Mouse (Mus musculus): ENCODE data around the gene Cxcl5. TPM values are rescaled to one million over a fixed set of nuclear protein-coding genes. Genes with fewer than 3 reads are reported as not detected.
A peak's percentile ranks its signal among the peaks of the same experiment; 100 is the strongest.

Cxcl5 gene
- polyA plus RNA-seq (2014; fragmentation: Nextera tagmentation; extraction: Ambion mirVana), result 0.34 TPM in 2 replicates

GRCm38 (mm10) chr5:90759077-90760065 is at the start of gene Cxcl5:
TSS of gene Cxcl5 (plus strand) at chr5:90759360.
- Histone ChIP-seq H3K36me3 (ENCODE audit: control insufficient read depth, insufficient read depth, low read length) (no peaks in the 10 kb centered on the region), H3K4me1 (replicated peaks; ENCODE audit: control insufficient read depth, insufficient read depth, low read length) (peaks cover 20% of the 10 kb centered on the region), H3K4me3 (ENCODE audit: low read depth, low read length) (peak within 1 kb of the TSS; percentile 37), H3K27me3 (replicated peaks; ENCODE audit: control insufficient read depth, insufficient read depth, low read length) (peaks cover 9% of the 10 kb centered on the region), H3K9me3 (ENCODE audit: control insufficient read depth, low read length) (no peaks in the 10 kb centered on the region), H3K4me2 (ENCODE audit: low read length) (peak within 1 kb of the TSS; percentile 77), H3K9ac (ENCODE audit: low read length) (peak within 1 kb of the TSS; percentile 27; the same call in 1 of the 2 replicates), H3K27ac (ENCODE audit: low read depth) (no peak within 1 kb of the TSS)
- 4% methylated on average over 32 of the region's 32 CpGs for WGBS
- ATAC-seq (replicated peaks; ENCODE audit: low FRiP score, low TSS enrichment, low read depth) (no peak), DNase-seq (ENCODE audit: low spot score) (peak; percentile 59)

- Histone ChIP-seq H3K27me3 (replicated peaks; ENCODE audit: control insufficient read depth, insufficient read depth, low read length) (no peaks in the 10 kb centered on the region), H3K4me1 (replicated peaks; ENCODE audit: control insufficient read depth, insufficient read depth, low read length) (no peaks in the 10 kb centered on the region), H3K9me3 (ENCODE audit: control insufficient read depth, low read length) (no peaks in the 10 kb centered on the region), H3K4me2 (ENCODE audit: low read length) (no peak overlapping the region), H3K4me3 (ENCODE audit: low read depth, low read length) (no peak overlapping the region), H3K36me3 (ENCODE audit: control insufficient read depth, insufficient read depth, low read length) (no peaks in the 10 kb centered on the region), H3K27ac (ENCODE audit: low read depth) (no peak overlapping the region), H3K9ac (ENCODE audit: low read length) (no peak overlapping the region)
- no peak for ATAC-seq (replicated peaks; ENCODE audit: low FRiP score, low TSS enrichment, low read depth)
- 81% methylated on average over 2 of the region's 2 CpGs for WGBS
- no peak for DNase-seq (ENCODE audit: low spot score)
Measured at GRCm38 (mm10) chr5:90711409-90711808, 47.8 kb upstream of the Cxcl5 start.

- Histone ChIP-seq H3K27ac (ENCODE audit: low read depth) (no peak overlapping the region), H3K9ac (ENCODE audit: low read length) (no peak overlapping the region), H3K4me1 (replicated peaks; ENCODE audit: control insufficient read depth, insufficient read depth, low read length) (no peaks in the 10 kb centered on the region), H3K4me3 (ENCODE audit: low read depth, low read length) (no peak overlapping the region), H3K9me3 (ENCODE audit: control insufficient read depth, low read length) (no peaks in the 10 kb centered on the region), H3K36me3 (ENCODE audit: control insufficient read depth, insufficient read depth, low read length) (no peaks in the 10 kb centered on the region), H3K4me2 (ENCODE audit: low read length) (no peak overlapping the region), H3K27me3 (replicated peaks; ENCODE audit: control insufficient read depth, insufficient read depth, low read length) (no peaks in the 10 kb centered on the region)
- 85% methylated on average over 1 of the region's 1 CpGs for WGBS
- DNase-seq (ENCODE audit: low spot score) (no peak), ATAC-seq (replicated peaks; ENCODE audit: low FRiP score, low TSS enrichment, low read depth) (no peak)
Measured at GRCm38 (mm10) chr5:90717937-90718336, 41.2 kb upstream of the Cxcl5 start.

- DNase-seq (ENCODE audit: low spot score) (no peak), ATAC-seq (replicated peaks; ENCODE audit: low FRiP score, low TSS enrichment, low read depth) (no peak)
- no peaks in the 10 kb centered on the region for H3K36me3 ChIP-seq (ENCODE audit: control insufficient read depth, insufficient read depth, low read length)
- peaks cover 4% of the 10 kb centered on the region; the same call in 1 of the 2 replicates for H3K4me1 ChIP-seq (replicated peaks; ENCODE audit: control insufficient read depth, insufficient read depth, low read length)
- no peaks in the 10 kb centered on the region for H3K27me3 ChIP-seq (replicated peaks; ENCODE audit: control insufficient read depth, insufficient read depth, low read length)
- no peak overlapping the region for H3K27ac ChIP-seq (ENCODE audit: low read depth)
- no peak overlapping the region for H3K4me2 ChIP-seq (ENCODE audit: low read length)
- 95% methylated on average over 3 of the region's 3 CpGs for WGBS
- H3K4me3 ChIP-seq (ENCODE audit: low read depth, low read length), result no peak overlapping the region
- no peaks in the 10 kb centered on the region for H3K9me3 ChIP-seq (ENCODE audit: control insufficient read depth, low read length)
- H3K9ac ChIP-seq (ENCODE audit: low read length), result no peak overlapping the region
Measured at GRCm38 (mm10) chr5:90722656-90723055, 36.5 kb upstream of the Cxcl5 start.

- Histone ChIP-seq H3K4me2 (ENCODE audit: low read length) (no peak overlapping the region), H3K27me3 (replicated peaks; ENCODE audit: control insufficient read depth, insufficient read depth, low read length) (no peaks in the 10 kb centered on the region), H3K36me3 (ENCODE audit: control insufficient read depth, insufficient read depth, low read length) (no peaks in the 10 kb centered on the region), H3K4me1 (replicated peaks; ENCODE audit: control insufficient read depth, insufficient read depth, low read length) (peaks cover 4% of the 10 kb centered on the region; the same call in 1 of the 2 replicates), H3K27ac (ENCODE audit: low read depth) (no peak overlapping the region), H3K9me3 (ENCODE audit: control insufficient read depth, low read length) (no peaks in the 10 kb centered on the region), H3K4me3 (ENCODE audit: low read depth, low read length) (no peak overlapping the region), H3K9ac (ENCODE audit: low read length) (no peak overlapping the region)
- 36% methylated on average over 3 of the region's 3 CpGs for WGBS
- ATAC-seq (replicated peaks; ENCODE audit: low FRiP score, low TSS enrichment, low read depth) (no peak), DNase-seq (ENCODE audit: low spot score) (no peak)
Measured at GRCm38 (mm10) chr5:90728254-90728653, 30.9 kb upstream of the Cxcl5 start.

GRCm38 (mm10) chr5:90731480-90731879 is 27.7 kb upstream of the Cxcl5 start:
- Histone ChIP-seq H3K9ac (ENCODE audit: low read length) (no peak overlapping the region), H3K36me3 (ENCODE audit: control insufficient read depth, insufficient read depth, low read length) (no peaks in the 10 kb centered on the region), H3K27me3 (replicated peaks; ENCODE audit: control insufficient read depth, insufficient read depth, low read length) (no peaks in the 10 kb centered on the region), H3K27ac (ENCODE audit: low read depth) (no peak overlapping the region), H3K4me3 (ENCODE audit: low read depth, low read length) (no peak overlapping the region), H3K4me1 (replicated peaks; ENCODE audit: control insufficient read depth, insufficient read depth, low read length) (no peaks in the 10 kb centered on the region), H3K4me2 (ENCODE audit: low read length) (no peak overlapping the region), H3K9me3 (ENCODE audit: control insufficient read depth, low read length) (no peaks in the 10 kb centered on the region)
- no peak for ATAC-seq (replicated peaks; ENCODE audit: low FRiP score, low TSS enrichment, low read depth)
- DNase-seq (ENCODE audit: low spot score), result no peak
- WGBS, result 69% methylated on average over 4 of the region's 4 CpGs

- no peaks in the 10 kb centered on the region for H3K27me3 ChIP-seq (replicated peaks; ENCODE audit: control insufficient read depth, insufficient read depth, low read length)
- H3K36me3 ChIP-seq (ENCODE audit: control insufficient read depth, insufficient read depth, low read length), result no peaks in the 10 kb centered on the region
- no peaks in the 10 kb centered on the region for H3K4me1 ChIP-seq (replicated peaks; ENCODE audit: control insufficient read depth, insufficient read depth, low read length)
- ATAC-seq (replicated peaks; ENCODE audit: low FRiP score, low TSS enrichment, low read depth), result no peak
- no peaks in the 10 kb centered on the region for H3K9me3 ChIP-seq (ENCODE audit: control insufficient read depth, low read length)
- no peak overlapping the region for H3K4me3 ChIP-seq (ENCODE audit: low read depth, low read length)
- no peak overlapping the region for H3K27ac ChIP-seq (ENCODE audit: low read depth)
- H3K4me2 ChIP-seq (ENCODE audit: low read length), result no peak overlapping the region
- no peak for DNase-seq (ENCODE audit: low spot score)
- 71% methylated on average over 4 of the region's 4 CpGs for WGBS
- no peak overlapping the region for H3K9ac ChIP-seq (ENCODE audit: low read length)
Measured at GRCm38 (mm10) chr5:90742029-90742428, 17.1 kb upstream of the Cxcl5 start.

GRCm38 (mm10) chr5:90753934-90754333 is 5.2 kb upstream of the Cxcl5 start:
- DNase-seq (ENCODE audit: low spot score) (no peak), ATAC-seq (replicated peaks; ENCODE audit: low FRiP score, low TSS enrichment, low read depth) (no peak)
- no peak overlapping the region for H3K27ac ChIP-seq (ENCODE audit: low read depth)
- no peaks in the 10 kb centered on the region for H3K9me3 ChIP-seq (ENCODE audit: control insufficient read depth, low read length)
- H3K9ac ChIP-seq (ENCODE audit: low read length), result no peak overlapping the region
- no peak overlapping the region for H3K4me2 ChIP-seq (ENCODE audit: low read length)
- H3K4me1 ChIP-seq (replicated peaks; ENCODE audit: control insufficient read depth, insufficient read depth, low read length), result peaks cover 14% of the 10 kb centered on the region
- no peaks in the 10 kb centered on the region for H3K36me3 ChIP-seq (ENCODE audit: control insufficient read depth, insufficient read depth, low read length)
- 0 out of 2 replicates have a peak, but pooled peaks cover under 1% of the 10 kb centered on the region for H3K27me3 ChIP-seq (replicated peaks; ENCODE audit: control insufficient read depth, insufficient read depth, low read length)
- WGBS, result 96% methylated on average over 1 of the region's 1 CpGs
- no peak overlapping the region for H3K4me3 ChIP-seq (ENCODE audit: low read depth, low read length)

All from intestine, embryonic 14.5 days (tissue).